Mouse (Mus musculus) limb, embryonic 11.5 days (tissue): ENCODE measurements around the gene Tat. TPM values are rescaled to one million over a fixed set of nuclear protein-coding genes. Genes with fewer than 3 reads are reported as not detected.

ENCODE experiments used
- ATAC-seq: fragments of 200-750 bp; cut with Nextera tagmentation; 2 replicates; pipeline ENCODE4 v1.8.0; 2017; ENCODE audit warnings: low read depth; ENCODE audit not compliant: insufficient number of reproducible peaks, low FRiP score, low TSS enrichment
- DNase-seq: peaks from one replicate; pipeline ENCODE4 v3.0.0-alpha.2; 2015; ENCODE audit warnings: low spot score
- H3K27ac ChIP-seq: fragments of 300-500 bp; sonication (generic); replicated peaks from 2 replicates; pipeline ENCODE4 v1.5.1; 2014; ENCODE audit warnings: low read depth, mild to moderate bottlenecking, low read length
- H3K27me3 ChIP-seq: fragments of 300-500 bp; sonication (generic); 2 replicates; pipeline ENCODE4 v1.6.1; 2014; ENCODE audit warnings: mild to moderate bottlenecking, low read length, mixed read lengths; ENCODE audit not compliant: control insufficient read depth, insufficient read depth
- H3K36me3 ChIP-seq: fragments of 300-500 bp; sonication (generic); 2 replicates; pipeline ENCODE4 v1.6.1; 2014; ENCODE audit warnings: mild to moderate bottlenecking, low read length, moderate library complexity, mixed read lengths; ENCODE audit not compliant: control insufficient read depth, insufficient read depth
- H3K4me1 ChIP-seq: fragments of 300-500 bp; sonication (generic); 2 replicates; pipeline ENCODE4 v1.6.1; 2014; ENCODE audit warnings: low read length, mixed read lengths; ENCODE audit not compliant: control insufficient read depth, insufficient read depth
- H3K4me2 ChIP-seq: fragments of 300-500 bp; sonication (generic); 2 replicates; pipeline ENCODE4 v1.6.1; 2014; ENCODE audit warnings: low read depth, mild to moderate bottlenecking, moderate library complexity; ENCODE audit not compliant: severe bottlenecking
- H3K4me3 ChIP-seq: fragments of 300-500 bp; sonication (generic); 2 replicates; pipeline ENCODE4 v1.5.1; 2014; ENCODE audit warnings: low read depth, low read length
- H3K9ac ChIP-seq: fragments of 300-500 bp; sonication (generic); 2 replicates; pipeline ENCODE4 v1.6.1; 2014; ENCODE audit warnings: mild to moderate bottlenecking, low read length
- H3K9me3 ChIP-seq: fragments of 300-500 bp; sonication (generic); 2 replicates; pipeline ENCODE4 v1.6.1; 2016; ENCODE audit warnings: low read length; ENCODE audit not compliant: control insufficient read depth
- WGBS: fragments of 180-500 bp; shearing (Covaris S2); extraction: QIAGEN DNeasy Blood & Tissue Kit; methylation state at CpG from one replicate; pipeline ENCODE4 v1.1.7; 2014; 5-methylcytosine and 5-hydroxymethylcytosine counted together
- polyA plus RNA-seq: library from polyadenylated mRNA; unstranded; fragments of >200 nt; fragmentation: Nextera tagmentation; extraction: Ambion mirVana; gene quantifications from 2 replicates; pipeline ENCODE4 v1.2.1, GENCODE M21; 2014

Tat gene
- polyA plus RNA-seq, 1 experiment from 2014 or later: not detected

DNA sequence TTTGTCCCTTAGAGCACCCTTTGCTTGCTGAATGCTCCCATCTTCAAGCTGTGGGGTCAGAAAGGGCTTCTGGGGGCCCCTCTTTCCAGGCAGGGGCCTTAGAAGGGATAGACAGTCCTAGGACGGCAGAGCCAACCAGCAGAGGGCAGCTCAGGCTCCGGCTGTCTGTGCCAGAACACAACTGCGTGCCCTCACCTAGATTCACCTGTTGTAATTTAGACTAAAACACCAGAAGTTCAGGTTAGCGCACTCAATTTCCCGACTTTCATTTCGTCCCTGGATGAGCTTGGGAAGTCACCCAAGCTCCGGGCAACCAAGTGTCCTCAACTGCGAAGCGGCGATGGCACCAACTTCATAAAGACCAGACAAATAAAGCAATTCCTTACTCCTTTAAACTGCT is 21.4 kb upstream of the Tat start:
- no peak for DNase-seq
- Histone ChIP-seq H3K4me3 (no peak overlapping the region), H3K27me3 (peaks cover 13% of the 10 kb centered on the region; the same call in 1 of the 2 replicates), H3K27ac (no peak overlapping the region), H3K36me3 (no peaks in the 10 kb centered on the region), H3K9ac (no peak overlapping the region), H3K9me3 (no peaks in the 10 kb centered on the region), H3K4me2 (no peak overlapping the region), H3K4me1 (no peaks in the 10 kb centered on the region)
- ATAC-seq: no peak
- 56% methylated on average over 10 of the region's 10 CpGs for WGBS

DNA sequence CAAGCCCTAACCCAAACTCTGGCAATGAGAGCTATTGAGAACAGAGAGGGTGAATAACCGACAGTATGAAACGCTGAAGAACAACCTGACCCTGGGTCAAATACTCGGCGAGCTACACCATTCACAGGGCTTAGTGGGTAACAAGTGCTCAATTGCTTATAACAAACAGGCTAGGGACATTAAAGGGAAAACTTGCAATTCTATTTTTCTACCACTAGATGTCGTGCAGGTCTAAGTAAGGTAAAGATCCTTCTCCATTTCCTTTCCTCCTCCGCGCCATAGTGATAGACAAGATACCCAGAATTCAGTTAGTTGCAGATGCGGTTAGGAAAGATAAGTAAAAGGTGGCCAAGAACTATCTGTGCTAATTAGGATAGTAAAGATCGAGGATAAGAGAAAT is 19.9 kb upstream of the Tat start:
- DNase-seq (no peak), ATAC-seq (no peak)
- 10% methylated on average over 9 of the region's 9 CpGs for WGBS
- H3K9ac ChIP-seq: no peak overlapping the region
- H3K9me3 ChIP-seq: no peaks in the 10 kb centered on the region
- H3K4me1 ChIP-seq: no peaks in the 10 kb centered on the region
- H3K36me3 ChIP-seq: no peaks in the 10 kb centered on the region
- no peak overlapping the region for H3K4me3 ChIP-seq
- H3K4me2 ChIP-seq: no peak overlapping the region
- H3K27me3 ChIP-seq: peaks cover 13% of the 10 kb centered on the region; the same call in 1 of the 2 replicates
- no peak overlapping the region for H3K27ac ChIP-seq

DNA sequence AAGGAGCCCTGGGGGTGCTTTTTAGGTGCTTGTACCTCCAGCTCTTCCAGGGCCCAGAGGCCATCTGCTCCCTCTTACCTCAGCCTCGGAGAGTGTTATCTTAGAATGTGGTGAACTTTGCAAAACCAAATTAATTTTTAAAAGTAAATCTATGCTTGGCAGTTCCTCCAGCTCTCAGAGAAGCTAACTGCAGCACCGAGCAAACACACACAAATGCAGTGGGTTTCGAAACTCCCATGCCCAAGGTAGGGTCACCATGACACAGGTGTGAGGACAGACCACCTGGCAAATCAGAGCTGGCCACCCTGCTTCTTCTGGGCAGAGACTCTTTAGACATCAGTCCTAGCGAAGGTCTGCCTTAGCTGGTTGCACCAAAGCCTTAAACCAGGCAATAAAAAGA is 17.3 kb upstream of the Tat start:
- no peak overlapping the region for H3K4me3 ChIP-seq
- no peaks in the 10 kb centered on the region for H3K4me1 ChIP-seq
- H3K9ac ChIP-seq: no peak overlapping the region
- no peak for DNase-seq
- WGBS: 93% methylated on average over 4 of the region's 4 CpGs
- no peak overlapping the region for H3K27ac ChIP-seq
- H3K9me3 ChIP-seq: no peaks in the 10 kb centered on the region; the same call in 1 of the 2 replicates
- no peak overlapping the region for H3K4me2 ChIP-seq
- H3K27me3 ChIP-seq: peaks cover 13% of the 10 kb centered on the region; the same call in 1 of the 2 replicates
- ATAC-seq: no peak
- H3K36me3 ChIP-seq: no peaks in the 10 kb centered on the region

DNA sequence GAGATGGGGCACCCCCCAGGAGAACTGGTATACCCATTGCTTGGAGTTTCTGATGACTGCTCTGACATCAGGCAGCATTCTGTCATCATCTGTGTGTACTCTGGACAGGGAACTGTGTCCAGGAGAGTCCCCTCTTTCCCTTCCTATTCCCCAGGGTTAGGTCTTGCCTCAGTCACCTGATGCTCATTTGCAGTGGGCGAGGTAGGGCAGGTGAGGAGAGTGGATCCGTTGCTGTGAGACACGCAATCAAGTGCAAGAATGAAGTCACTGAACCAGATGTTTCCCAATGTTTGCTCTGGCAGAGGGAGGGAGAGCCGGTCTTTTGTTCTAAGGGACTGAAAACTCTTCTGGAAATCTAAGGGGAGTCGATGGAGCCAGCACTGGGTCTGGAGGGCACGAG is 10.9 kb upstream of the Tat start:
- Histone ChIP-seq H3K4me3 (no peak overlapping the region), H3K9me3 (no peaks in the 10 kb centered on the region; the same call in 1 of the 2 replicates), H3K4me1 (no peaks in the 10 kb centered on the region), H3K4me2 (no peak overlapping the region), H3K36me3 (no peaks in the 10 kb centered on the region), H3K27me3 (no peaks in the 10 kb centered on the region), H3K27ac (no peak overlapping the region), H3K9ac (no peak overlapping the region)
- no peak for ATAC-seq
- no peak for DNase-seq
- 78% methylated on average over 6 of the region's 6 CpGs for WGBS

GRCm38 (mm10) chr8:109982386-109983105 is 7.7 kb upstream of the Tat start:
- no peaks in the 10 kb centered on the region for H3K36me3 ChIP-seq
- H3K9me3 ChIP-seq: no peaks in the 10 kb centered on the region
- ATAC-seq (no peak), DNase-seq (no peak)
- H3K9ac ChIP-seq: no peak overlapping the region
- no peak overlapping the region for H3K27ac ChIP-seq
- no peaks in the 10 kb centered on the region for H3K27me3 ChIP-seq
- 81% methylated on average over 15 of the region's 15 CpGs for WGBS
- no peak overlapping the region for H3K4me2 ChIP-seq
- H3K4me1 ChIP-seq: no peaks in the 10 kb centered on the region
- H3K4me3 ChIP-seq: no peak overlapping the region

GRCm38 (mm10) chr8:109983944-109984343 is 6.3 kb upstream of the Tat start:
- Histone ChIP-seq H3K27me3 (no peaks in the 10 kb centered on the region), H3K4me1 (no peaks in the 10 kb centered on the region), H3K4me2 (no peak overlapping the region), H3K9me3 (no peaks in the 10 kb centered on the region), H3K9ac (no peak overlapping the region), H3K27ac (no peak overlapping the region), H3K4me3 (no peak overlapping the region), H3K36me3 (no peaks in the 10 kb centered on the region)
- DNase-seq: no peak
- no peak for ATAC-seq
- 55% methylated on average over 5 of the region's 5 CpGs for WGBS

DNA sequence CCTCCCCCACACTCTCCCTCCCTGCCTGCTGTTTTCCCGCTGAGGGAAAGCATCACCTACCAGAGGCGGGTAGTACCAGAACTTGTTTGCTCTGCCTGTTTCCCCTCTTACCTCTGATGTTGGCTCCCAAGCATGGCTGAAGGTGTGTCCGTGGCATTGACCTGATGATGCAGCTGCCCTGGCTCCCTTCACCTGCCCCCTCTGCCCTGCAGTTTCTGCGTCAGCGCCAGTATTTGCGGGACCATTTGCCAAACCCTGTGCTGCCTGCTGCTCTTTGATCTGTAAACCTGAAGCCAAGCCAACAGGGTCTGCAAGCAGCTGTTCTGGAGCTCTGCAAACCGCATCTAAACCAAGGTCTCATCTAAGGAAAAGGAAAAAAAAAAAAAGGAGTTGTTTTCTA is 3.9 kb upstream of the Tat start:
- no peak for ATAC-seq
- Histone ChIP-seq H3K9ac (no peak overlapping the region), H3K27me3 (no peaks in the 10 kb centered on the region), H3K4me3 (no peak overlapping the region), H3K4me1 (no peaks in the 10 kb centered on the region), H3K27ac (no peak overlapping the region), H3K36me3 (no peaks in the 10 kb centered on the region), H3K9me3 (no peaks in the 10 kb centered on the region), H3K4me2 (no peak overlapping the region)
- WGBS: 56% methylated on average over 7 of the region's 7 CpGs
- no peak for DNase-seq

GRCm38 (mm10) chr8:109987776-109988175 is 2.5 kb upstream of the Tat start:
- no peak overlapping the region for H3K4me2 ChIP-seq

GRCm38 (mm10) chr8:109989151-109989550 is 1.1 kb upstream of the Tat start:
- no peak overlapping the region for H3K27ac ChIP-seq
- no peak overlapping the region for H3K4me2 ChIP-seq
- DNase-seq: no peak
- H3K4me1 ChIP-seq: no peaks in the 10 kb centered on the region
- no peaks in the 10 kb centered on the region for H3K27me3 ChIP-seq
- no peaks in the 10 kb centered on the region for H3K9me3 ChIP-seq
- 90% methylated on average over 8 of the region's 8 CpGs for WGBS
- H3K36me3 ChIP-seq: no peaks in the 10 kb centered on the region
- ATAC-seq: no peak
- no peak overlapping the region for H3K9ac ChIP-seq
- no peak overlapping the region for H3K4me3 ChIP-seq

More at GRCm38 (mm10) chr8:109987776-109988175, 2.5 kb upstream of the Tat start:
- H3K9ac ChIP-seq: no peak overlapping the region
- WGBS: 86% methylated on average over 7 of the region's 7 CpGs
- no peaks in the 10 kb centered on the region for H3K9me3 ChIP-seq
- H3K4me3 ChIP-seq: no peak overlapping the region
- DNase-seq (no peak), ATAC-seq (no peak)
- no peaks in the 10 kb centered on the region for H3K4me1 ChIP-seq
- no peaks in the 10 kb centered on the region for H3K27me3 ChIP-seq
- H3K27ac ChIP-seq: no peak overlapping the region
- H3K36me3 ChIP-seq: no peaks in the 10 kb centered on the region
